Mouse (Mus musculus): ENCODE data around the gene Eef1a2.

The Eef1a2 gene

DNA sequence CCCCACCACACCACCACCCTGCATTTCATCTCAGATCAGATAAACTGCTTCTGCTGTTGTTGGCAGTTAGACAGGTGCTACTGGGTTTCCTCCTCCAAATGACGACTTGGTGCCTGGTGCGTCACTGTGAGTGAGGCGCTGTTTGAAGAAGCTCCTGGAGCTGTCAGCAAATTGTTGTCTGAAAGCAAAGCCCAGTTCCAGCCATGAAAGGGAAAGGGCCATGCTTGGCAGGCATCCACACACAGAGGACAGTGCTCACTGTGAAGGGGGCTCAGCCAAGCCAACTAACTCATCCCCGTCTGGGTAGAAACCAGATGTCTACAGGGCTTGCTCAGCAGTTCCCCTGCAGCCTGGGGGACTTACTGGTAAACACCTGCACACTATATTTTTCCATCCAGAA, 27.9 kb downstream of the Eef1a2 start:
- DNase-seq: no peak

DNA sequence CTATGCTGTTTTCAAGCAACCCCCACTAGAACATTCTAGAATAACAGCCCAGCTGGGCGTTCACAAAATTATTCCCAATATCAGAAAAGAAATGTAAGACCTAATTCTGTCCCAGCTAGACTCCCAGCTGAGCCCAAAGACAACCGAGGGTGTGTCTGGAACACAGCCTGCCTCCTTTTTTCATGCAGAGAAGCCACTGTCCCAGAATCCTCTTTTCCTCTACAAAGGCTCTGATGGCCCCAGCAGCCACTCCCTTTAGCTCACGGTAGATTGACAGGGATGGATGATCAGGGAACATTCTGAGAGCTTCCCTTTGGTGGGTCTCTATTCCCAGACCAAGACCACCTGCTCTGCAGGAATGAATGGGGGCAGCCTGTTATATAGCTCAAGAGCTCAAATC, 29.0 kb downstream of the Eef1a2 start:
- DNase-seq: no peak

DNA sequence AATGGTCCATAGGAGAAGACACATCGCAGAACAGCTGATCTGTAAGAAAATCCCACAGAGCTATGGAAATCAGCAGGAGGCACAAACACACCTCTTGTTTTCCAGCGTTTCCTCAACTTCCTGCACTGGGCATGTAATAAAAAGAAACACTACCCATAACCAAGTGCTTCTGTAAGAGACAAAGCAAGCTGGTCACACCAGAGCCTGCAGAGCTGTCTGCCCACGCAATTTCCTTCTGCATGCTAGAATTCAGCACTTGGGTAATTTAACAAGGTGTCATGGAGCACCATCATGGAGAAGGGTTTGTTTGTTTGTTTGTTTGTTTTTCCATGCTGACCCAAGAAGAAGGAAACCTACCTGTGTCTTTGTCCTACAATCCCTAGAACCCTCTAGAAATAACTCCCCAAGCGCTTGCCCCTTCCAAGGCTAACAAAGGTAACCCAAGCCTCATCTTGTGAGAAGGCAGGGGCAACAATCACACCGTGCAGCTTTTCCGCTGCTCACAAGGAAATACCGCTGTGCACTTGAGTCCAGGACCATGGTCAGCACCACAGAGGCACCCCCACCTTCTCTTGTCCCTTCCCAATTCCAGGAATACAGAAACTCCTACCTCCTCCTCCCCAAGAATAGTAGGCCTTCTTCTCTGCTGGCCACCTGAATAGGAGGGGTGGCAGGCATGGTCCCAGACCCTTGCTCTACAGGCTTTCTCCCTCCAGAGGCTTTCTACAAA, 30.9 kb downstream of the Eef1a2 start:
- DNase-seq: no peak

DNA sequence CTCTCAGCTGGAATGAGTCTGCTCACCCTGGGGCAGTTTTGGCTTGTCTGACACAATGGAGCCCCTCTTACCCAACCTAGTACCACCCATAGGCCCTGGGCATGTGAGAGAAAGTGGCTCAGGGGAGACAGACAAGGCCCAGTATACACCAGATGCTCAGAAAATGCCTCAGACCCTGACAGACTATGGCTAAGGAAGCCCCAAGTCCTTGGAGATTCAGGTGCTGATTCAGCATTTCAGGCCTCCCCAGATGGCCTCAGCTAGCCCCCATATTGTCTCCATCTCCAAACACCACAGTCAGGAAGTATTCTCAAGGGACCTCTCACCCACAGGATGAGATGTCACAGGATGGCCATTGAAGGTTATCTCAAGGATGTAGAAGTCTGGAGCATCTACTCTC, 34.2 kb downstream of the Eef1a2 start:
- DNase-seq: no peak

DNA sequence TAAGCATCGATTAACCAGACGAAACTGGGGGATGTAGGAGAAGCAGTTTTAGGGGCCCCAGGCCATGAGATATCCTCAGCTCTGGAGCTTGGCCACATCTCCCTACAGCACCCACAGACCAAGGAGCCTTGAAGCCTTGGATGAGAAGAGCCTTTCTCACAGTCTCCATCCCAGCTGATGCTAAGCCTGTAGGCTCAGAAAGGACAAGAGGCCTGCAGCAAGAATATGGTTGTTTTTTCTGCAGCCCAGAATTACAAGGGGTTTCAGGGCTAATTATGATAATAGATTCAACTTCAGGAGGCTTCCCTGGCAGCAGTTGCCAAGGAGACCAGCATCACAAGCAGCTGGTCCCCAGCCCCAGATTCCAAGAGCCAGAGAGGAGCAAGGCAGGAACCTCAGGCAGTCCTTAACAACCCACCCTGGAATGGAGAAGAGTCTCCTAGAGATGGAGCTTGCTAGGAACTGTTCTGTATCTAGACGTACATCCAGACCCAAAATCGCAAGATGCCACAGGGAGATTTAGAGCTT, 35.8 kb downstream of the Eef1a2 start:
- DNase-seq: no peak

DNA sequence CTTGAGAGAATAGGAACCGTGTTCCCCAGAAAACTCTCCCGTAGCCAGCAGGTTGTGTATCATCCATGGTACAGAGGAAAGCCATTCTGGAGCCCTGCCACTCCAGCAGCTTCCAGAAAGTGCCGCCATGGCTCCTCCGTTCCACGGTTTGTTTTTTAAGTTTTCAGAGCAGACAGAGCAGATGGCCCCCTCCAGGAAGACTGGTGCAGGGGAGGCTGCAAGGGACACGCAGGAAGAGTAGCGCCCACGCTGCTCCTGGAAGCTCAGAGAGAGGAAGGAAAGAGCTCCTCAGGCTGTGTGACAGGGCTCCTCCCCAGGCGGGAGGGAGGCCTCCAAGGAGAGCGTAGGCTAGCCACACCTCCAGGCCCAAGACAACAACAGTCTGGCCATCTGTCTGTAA, 36.9 kb downstream of the Eef1a2 start:
- no peak for DNase-seq

DNA sequence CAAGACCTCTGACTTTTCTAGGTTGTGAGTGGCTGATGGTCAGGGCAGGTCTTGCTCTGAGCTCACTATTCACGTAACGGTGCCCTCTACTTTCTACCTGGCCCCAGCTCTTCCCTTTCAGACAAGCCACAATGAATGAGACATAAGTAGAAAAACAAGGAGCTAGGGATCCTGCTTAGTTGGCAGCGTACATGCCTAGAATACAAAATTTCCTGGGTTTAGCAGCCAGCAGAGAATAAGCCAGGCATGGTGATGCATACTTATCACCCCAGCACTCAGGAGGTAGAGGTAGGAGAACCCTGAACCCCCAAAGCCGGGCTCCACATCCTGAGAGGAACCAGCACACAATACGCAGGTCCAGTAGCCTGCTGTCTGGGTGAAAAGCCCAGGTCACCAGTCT, 40.4 kb downstream of the Eef1a2 start:
- no peak for DNase-seq

DNA sequence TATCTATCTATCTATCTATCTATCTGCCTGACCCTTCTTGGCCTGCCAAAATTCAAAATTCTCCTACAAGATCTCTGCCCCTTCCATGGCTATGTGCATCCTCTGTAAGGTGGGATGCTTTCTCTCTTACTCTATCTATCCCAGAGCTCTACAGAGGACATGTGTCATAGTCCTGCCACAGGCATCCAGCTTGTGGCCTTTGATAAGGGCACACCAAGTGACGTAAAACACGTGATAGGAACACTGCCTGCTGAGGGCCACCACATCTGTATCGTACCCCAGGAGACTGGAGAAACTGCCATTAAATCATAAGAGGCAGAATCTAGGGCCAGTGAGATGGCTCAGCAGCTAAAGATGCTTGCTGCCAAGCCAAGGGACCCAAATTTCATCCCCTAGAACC, 41.4 kb downstream of the Eef1a2 start:
- no peak for DNase-seq

DNA sequence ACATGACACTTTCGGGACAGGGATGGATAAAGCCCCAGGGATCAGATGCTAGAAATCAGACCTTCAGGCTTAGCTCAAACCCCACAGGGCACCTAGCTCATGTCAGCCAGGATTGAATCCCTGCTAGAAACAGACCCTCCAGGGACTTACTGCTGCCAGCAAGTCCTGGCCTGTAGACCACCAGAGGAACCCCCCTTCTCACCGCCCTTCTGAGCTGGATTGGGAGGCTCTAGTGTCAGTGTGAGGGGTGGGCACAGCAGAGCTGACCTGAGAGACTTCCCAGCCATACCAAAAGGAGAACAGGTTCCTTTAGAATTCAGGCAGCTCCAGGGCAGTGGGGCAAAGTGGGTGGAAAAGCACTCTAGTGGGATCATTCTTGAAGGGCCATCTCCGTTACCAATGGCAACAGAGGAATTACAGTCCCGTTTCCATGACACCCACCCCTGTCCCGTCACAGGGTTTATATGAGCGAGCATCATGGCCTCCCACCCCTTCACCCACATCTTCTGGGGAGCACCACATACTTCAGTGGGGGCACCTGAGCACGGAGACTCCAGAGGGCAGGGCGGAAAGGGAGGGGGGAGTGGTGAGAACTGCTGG, 43.0 kb downstream of the Eef1a2 start:
- DNase-seq: no peak

DNA sequence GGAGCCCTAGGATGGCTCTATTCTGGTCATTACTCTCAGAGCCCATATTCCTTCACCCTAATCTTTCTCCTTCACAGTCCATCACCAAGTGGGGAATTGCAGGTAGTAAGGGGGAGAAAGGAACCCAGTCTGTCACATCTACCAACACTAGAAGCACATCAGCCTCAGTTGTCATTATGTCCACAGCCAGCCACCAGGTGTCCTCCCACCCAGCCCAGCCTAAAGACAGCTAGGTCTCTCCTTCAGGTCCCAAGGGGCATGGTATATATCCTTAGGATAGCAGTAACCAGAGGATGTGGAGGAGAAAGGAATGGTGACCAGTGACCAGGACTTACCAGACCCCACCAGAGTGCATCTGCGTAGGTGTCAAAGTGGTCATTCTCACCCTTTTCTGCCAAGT, 45.1 kb downstream of the Eef1a2 start:
- no peak for DNase-seq

DNA sequence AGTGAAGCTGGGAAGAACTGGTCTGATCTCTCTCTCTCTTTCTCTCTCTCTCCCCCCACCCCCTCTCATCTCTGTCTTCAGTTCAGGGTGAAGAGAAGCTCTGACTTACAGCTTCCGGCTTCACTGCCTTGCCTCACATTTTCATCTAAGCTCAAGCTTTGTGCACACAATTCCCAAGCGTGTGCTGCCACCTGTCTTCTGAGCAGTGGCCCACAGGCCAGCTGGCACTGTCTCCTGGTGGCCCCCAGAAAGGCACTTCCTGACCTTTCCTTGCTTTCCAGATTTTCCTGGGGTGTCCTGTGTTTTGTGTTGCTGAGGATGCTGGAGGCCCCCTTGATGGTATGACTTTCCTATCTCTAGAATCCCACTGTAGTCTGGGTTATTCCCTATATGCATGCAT, 52.7 kb downstream of the Eef1a2 start:
- DNase-seq: no peak

DNA sequence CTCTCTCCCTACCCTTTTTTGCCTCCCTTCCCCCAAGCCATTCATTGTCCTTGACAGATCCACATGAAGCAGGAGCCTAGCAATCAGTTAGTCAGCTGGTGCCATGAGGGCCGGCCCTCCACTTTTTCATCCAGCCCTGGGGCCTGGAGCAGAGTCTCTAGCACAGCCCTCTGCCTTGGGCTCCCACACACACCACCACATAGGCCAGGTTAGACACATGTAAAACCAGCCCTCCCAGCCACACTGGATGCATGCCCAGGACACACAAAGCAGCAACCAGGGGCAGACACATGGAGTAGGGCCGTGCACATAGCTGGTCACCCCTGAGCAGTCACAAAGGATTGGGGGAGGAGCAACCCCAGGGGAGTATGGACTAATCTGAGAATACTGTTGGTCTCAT, 54.7 kb downstream of the Eef1a2 start:
- no peak for DNase-seq

DNA sequence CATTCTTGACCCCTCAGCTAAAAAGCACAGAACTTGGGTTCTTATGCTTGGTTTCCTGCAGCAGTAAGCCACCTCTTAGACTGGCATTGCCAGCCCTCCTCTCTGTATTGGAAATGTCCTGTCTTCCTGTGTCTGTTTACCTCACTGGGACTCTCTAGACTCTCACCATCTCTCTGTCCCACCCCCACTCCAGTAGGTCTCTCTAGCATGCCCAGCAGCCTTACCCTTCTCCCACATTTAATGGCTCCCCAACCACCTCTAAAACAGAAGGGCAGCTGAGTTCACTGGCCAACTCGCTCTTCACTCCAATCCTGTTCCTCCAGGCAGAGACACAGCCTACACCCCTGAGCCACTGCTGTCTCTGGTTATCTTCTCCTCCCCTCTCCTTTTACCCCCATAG, 55.2 kb downstream of the Eef1a2 start:
- DNase-seq: no peak

DNA sequence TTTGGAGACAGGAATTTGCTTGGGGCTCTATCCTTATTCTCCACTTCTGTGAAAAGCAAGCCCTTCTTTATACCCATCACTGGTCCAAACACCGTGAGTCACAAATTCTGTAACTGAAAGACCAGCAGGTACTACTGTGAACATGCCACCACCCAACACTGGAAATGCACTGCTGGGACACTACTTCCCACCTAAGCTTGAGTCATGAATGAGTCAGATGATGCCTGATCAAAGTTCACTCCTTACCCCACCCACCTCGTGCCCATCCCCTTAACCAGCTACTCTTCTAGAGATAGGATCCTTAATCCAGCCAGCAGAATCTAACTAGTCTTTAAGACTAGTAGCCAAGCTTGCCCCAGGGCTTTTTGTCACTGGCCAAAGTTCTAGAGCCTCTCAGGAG, 56.7 kb downstream of the Eef1a2 start:
- no peak for DNase-seq
